Mouse (Mus musculus) left cerebral cortex, postnatal 36 days (tissue): ENCODE data around the gene Ptrh2. TPM values are rescaled to one million over a fixed set of nuclear protein-coding genes. Genes with fewer than 3 reads are reported as not detected.

Source experiments
- DNase-seq, 2 experiments: peaks; one replicate each; pipeline ENCODE4 v3.0.0; 2021 to 2022; ENCODE audit warnings: low spot score in 2 of 2, mixed read lengths in 1 of 2
- intact Hi-C: fragments of 180-260 bp; cut with DNase I; formaldehyde crosslinking; loops from one replicate; pipeline ENCODE4 v1.15.1; 2025
- total RNA-seq, 2 experiments: library from RNA; stranded (reverse); gene quantifications; 2 replicates each; pipeline ENCODE4 v1.2.3; 2021

The Ptrh2 gene
- total RNA-seq, 2 experiments from 2014 or later = 8.6 TPM

GRCm38 (mm10) chr11:86664406-86664805 is 19.4 kb upstream of the Ptrh2 start:
- DNase-seq = no peak

GRCm38 (mm10) chr11:86667553-86667952 is 16.2 kb upstream of the Ptrh2 start:
- no peak for DNase-seq
- intact Hi-C loops = no loop called here

More at GRCm38 (mm10) chr11:86664406-86664805, 19.4 kb upstream of the Ptrh2 start:
- intact Hi-C loops = no loop called here

GRCm38 (mm10) chr11:86668169-86668568 is 15.6 kb upstream of the Ptrh2 start:
- intact Hi-C loops = no loop called here
- DNase-seq = no peak

DNA sequence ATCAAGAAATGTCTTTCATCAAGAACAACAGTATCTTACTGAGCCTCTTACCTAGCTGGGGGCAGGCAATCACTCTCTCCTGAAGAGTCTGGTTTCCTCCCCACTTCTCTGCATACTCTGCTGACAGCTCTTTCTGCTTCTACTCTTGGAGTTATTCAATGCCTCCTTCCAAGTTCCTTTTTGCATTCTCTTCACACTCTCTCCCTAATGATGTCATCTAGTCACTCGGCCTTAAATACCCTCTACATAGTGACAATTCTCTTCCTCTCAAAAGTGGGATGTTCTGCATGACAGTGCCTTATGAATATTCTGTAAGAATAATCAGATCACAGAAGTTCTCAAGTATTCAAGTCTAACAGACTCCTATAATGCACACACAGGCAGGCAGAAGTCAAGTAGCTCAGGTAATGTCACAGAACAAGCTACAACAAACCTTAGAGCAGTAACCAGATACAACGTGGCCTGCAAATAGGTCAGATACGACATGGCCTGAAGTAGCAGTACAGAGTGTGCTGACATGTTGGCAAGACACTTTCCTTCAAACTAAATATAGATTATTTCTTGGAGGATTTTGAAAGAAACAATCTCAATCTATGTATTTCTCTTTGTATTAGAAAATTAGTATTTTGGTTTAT is 12.6 kb upstream of the Ptrh2 start:
- intact Hi-C loops = no loop called here
- no peak for DNase-seq

DNA sequence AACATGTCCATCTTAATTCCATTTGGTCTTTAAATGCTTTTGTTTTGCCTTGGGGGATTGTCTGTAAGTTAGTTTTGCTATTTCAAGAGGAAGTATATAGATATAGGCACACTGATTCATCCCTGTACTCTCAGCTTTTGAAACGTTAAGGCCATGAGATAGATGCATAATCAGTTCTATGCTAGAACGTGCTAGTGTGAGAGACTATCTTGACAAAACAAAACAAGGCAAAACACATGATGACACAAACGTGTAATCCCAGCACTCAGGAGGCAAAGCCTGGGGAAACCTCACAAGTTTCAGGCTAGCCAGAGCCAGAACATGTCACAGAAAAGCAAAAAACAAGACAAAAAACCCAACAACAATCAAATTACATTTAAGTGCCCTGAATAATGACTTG is 11.0 kb upstream of the Ptrh2 start:
- intact Hi-C loops = no loop called here
- no peak for DNase-seq

DNA sequence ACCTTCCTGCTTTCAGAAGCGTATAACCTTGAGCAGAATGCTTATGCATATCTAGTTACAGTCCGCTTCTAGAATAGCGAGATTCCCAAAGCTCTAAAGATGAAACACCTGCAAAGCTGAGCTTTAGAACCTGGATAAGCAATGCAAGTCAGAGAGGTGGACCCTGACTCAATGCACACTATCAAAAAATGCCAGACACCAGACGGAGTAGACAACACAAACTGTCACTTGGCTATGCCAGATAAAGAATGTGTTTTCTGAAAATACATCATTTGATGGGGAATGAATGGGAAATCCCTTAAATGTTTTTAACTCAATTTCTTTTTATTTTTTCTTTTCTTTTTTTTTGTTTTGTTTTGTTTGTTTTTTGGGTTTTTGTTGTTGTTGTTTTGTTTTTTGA is 8.3 kb upstream of the Ptrh2 start:
- intact Hi-C loops = no loop called here
- DNase-seq = no peak

DNA sequence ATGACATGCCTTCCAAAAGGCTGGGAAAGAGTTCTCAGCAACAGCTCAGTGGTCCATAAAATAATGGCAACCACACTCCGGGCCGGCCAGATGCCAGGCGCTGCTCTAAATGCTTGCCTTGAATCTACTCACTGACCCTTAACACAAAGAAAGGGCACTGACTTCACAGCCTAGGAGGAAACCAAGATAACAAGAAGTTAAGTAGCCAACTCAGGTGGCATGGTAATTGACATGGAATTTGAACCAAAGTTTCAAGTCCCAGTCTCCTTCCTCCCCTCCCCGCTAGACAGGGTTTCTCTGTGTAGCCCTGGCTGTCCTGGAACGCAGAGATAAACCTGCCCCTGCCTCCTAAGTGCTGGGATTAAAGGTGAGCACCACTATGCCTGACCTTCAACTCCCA is 4.8 kb upstream of the Ptrh2 start:
- intact Hi-C loops = no loop called here
- DNase-seq = no peak

DNA sequence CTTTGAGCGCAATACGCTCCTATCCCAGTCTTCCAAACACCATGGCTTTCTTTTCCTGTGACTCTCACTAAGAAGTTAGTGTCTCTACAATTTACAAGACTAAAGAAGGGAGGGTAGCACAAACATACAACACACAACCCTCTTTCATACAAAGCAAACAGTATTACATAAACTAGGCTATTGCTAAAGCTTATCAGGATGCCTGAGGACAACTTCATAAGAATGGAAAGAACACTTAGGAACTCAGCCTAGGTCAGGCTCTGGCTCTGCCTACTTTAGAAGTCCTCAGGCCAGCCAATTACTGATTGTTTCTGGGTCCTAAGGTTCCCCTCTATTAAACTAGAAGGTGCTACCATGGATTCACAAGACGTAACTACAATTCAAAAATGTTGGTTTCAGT is 3.1 kb upstream of the Ptrh2 start:
- DNase-seq = no peak
- intact Hi-C loops = no loop called here

DNA sequence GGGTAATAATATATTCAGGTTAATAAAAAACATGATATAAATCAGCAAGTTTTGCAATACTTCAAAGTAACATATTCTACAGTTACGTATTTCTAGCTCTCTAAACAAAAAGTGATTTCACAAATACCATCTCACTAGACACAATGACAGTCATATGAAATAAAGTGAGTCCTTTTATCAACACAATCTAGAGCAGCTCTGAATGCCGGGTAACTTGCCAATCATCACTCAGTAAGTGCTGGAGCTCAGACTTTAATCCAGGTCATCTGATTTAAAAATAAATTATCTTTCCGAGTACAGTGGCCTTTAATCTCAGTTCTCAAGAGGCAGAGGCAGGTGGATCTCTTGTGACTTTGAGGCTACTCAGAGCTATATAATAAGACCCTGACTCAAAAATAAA is 2.4 kb upstream of the Ptrh2 start:
- intact Hi-C loops = no loop called here
- DNase-seq = no peak

- intact Hi-C loops = no loop called here
Observed at GRCm38 (mm10) chr11:86682861-86683260, 924 bp upstream of the Ptrh2 start.

DNA sequence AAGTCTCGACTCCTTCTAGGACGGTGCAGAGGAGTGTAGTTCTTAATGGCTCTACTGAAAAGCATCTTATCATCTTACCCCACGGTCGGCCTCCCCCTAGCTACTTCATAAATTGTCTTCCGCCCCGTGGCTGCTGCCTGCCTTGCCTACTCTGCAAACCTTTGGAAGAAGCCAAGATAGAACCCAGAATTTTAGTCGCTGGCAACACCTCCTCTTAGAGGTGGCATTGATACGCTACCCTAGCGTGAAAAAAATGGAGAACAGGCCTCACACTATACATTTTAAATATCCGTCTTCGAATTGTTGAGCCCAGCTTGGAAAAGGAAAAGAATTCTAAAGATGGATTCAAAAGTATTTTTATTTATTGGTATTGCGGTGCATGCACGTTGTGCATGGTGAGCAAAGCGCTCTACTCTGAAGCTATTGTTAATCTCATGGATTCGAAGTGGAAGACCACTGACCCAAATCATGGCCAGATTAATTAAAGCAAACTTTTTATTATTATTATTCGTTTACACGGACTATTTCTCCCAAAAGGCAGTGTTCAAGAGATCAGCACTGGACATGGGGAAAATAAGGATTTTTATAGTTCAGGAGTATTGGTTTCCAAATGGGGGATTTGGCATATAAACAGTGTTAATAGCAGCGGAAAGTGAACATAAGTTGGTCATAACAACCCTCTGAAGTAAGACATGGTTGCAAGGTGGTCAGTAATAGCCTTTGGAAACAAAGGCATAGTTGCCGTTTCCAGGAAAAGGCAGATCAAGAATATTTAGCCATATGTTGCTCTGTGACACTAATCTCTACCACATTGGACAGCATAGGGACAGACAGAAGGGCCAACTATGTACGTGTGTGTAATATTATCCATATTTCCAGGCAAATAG is 584 bp downstream of the Ptrh2 start:
- intact Hi-C loops = no loop called here
- no peak for DNase-seq

More at GRCm38 (mm10) chr11:86682861-86683260, 924 bp upstream of the Ptrh2 start:
- no peak for DNase-seq

DNA sequence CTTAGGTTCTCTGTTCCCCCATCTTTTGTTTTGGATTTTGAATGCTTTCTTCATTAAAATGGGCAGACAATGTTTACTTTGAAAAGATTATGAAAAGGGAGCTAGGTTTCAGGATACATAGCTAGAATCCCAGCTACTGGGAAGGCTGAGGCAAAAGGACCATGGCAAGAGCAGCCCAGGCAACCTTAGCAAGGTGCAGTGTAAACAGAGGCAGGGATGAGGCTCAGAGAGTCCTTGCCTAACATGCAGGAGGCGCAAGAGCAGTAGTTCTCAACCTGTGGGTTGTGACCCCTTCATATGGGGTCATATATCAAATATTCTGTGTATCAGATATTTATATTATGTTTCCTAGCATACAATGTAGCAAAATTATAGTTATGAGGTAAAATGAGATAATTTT is 1.6 kb downstream of the Ptrh2 start:
- DNase-seq = no peak
- intact Hi-C loops = no loop called here

DNA sequence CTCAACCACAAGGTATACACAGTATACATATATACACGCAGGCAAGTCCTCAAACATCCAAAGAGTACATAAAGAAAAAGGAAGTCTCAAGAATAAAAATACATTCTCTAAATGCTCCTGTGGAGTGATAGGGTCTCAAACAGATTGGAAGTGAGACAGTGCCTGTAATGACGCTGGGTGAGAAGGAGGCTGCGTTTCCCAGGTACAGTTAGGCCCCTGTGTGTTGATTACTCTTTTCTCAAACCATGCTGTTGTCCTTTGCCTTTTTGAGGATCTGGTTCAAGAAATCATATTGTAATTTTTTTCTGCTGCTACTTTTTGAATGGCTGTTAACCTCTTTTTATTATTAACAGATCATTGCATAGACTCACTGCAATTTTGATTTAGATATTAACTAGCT is 6.6 kb downstream of the Ptrh2 start:
- no peak for DNase-seq
- intact Hi-C loops = no loop called here

DNA sequence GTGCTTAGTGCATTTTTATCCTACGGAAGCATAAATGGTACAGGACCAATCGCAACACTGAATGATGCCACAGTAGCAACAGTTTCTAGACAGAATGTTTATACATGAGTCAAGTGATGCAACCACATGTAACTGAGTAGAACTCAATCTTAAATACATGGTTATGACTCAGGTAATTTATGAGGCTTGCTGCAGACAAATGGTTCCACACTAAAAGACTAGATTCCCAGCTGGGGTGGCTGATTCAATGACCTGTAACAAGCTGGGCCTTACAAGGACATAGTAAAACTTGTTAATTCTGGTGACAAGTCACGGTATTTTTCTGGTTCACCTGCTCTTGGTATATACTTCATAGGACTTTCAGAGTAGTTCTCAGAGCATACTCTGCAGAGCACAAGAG is 7.7 kb downstream of the Ptrh2 start:
- no peak for DNase-seq
- intact Hi-C loops = no loop called here

- intact Hi-C loops = no loop called here
- no peak for DNase-seq
Observed at GRCm38 (mm10) chr11:86691956-86692355, 8.2 kb downstream of the Ptrh2 start.

DNA sequence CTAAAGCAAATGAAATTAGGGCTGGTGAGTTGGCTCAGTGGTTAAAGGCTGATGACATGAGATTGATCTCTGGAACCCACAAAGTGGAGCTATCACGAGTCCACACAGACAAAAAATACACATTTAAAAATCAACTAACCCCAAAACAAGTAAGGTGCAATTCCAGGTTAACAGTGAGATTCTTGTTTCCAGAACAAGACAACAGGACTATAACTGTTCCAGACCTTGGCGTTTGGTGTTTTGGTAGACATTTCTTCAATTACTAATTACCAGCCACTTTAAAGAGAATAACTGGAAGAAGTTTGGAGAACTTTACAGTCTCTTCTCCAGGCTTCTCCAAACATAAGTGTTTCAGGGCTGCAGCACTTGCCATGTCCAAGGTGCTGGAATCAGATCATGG is 8.8 kb downstream of the Ptrh2 start:
- intact Hi-C loops = no loop called here

GRCm38 (mm10) chr11:86695461-86695860 is 11.7 kb downstream of the Ptrh2 start:
- no peak for DNase-seq
- intact Hi-C loops = no loop called here

More for the DNA sequence above, 8.8 kb downstream of the Ptrh2 start:
- DNase-seq = no peak

DNA sequence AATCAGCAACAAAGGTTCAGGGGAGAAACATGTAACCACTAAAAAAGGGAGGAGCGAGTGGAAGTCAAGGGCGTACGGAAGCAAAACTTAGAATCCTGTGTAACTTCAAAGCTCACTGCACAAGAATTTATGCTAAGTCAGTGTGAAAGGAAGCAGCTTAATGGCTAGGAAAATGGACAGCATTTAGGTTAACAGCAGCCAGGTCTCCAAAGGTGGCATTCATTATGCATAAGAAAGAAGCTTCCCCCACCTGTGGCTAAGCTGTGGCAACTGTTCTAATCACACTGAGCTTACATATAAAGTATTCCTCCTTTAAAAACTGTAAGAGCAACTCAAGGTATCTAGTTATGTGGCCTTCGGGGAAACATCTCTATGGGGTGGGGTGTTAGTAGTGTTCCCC is 17.4 kb downstream of the Ptrh2 start:
- intact Hi-C loops = no loop called here
- DNase-seq = no peak

GRCm38 (mm10) chr11:86714606-86715005 is 30.8 kb downstream of the Ptrh2 start:
- intact Hi-C loops = no loop called here
- DNase-seq = no peak

GRCm38 (mm10) chr11:86717306-86718065 is 33.7 kb downstream of the Ptrh2 start:
- intact Hi-C loops = no loop called here
- no peak for DNase-seq
